Mouse (Mus musculus) bone marrow macrophage, adult 2 months (primary cell): ENCODE results near the gene Clec1a.

ENCODE experiments used
- CTCF ChIP-seq: IDR thresholded peaks from 2 replicates; pipeline ENCODE4 v1.5.1; 2012; ENCODE audit warnings: low read depth, mild to moderate bottlenecking, low read length, moderate library complexity
- POLR2A ChIP-seq: IDR thresholded peaks from 2 replicates; pipeline ENCODE4 v1.6.1; 2012; ENCODE audit warnings: mild to moderate bottlenecking, low read depth, low read length, borderline replicate concordance

GRCm38 (mm10) chr6:129396997-129397396 lies 54.8 kb downstream of the Clec1a start, which contains the start of gene Clec1b:
- TF ChIP-seq CTCF (no peak), POLR2A (no peak)
